Mouse (Mus musculus) heart, embryonic 16.5 days (tissue): Measurements from ENCODE around the gene Phlda3. TPM values are rescaled to one million over a fixed set of nuclear protein-coding genes. Genes with fewer than 3 reads are reported as not detected.

Experiments
- ATAC-seq: fragments of 200-750 bp; cut with Nextera tagmentation; replicated peaks from 2 replicates; pipeline ENCODE4 v1.8.0; 2017; ENCODE audit warnings: moderate number of reproducible peaks; ENCODE audit not compliant: insufficient read depth, low FRiP score; ENCODE audit errors: extremely low read depth
- H3K27ac ChIP-seq: fragments of 300-500 bp; sonication (generic); 2 replicates; pipeline ENCODE4 v1.5.1; 2014; ENCODE audit warnings: mild to moderate bottlenecking, low read length, control low read depth, moderate library complexity
- H3K27me3 ChIP-seq: fragments of 300-500 bp; sonication (generic); 2 replicates; pipeline ENCODE4 v1.6.1; 2014; ENCODE audit warnings: low read length, mixed read lengths; ENCODE audit not compliant: control insufficient read depth, insufficient read depth
- H3K36me3 ChIP-seq: fragments of 300-500 bp; sonication (generic); 2 replicates; pipeline ENCODE4 v1.6.1; 2014; ENCODE audit not compliant: control insufficient read depth, insufficient read depth
- H3K4me1 ChIP-seq: fragments of 300-500 bp; sonication (generic); 2 replicates; pipeline ENCODE4 v1.6.1; 2014; ENCODE audit warnings: low read length, mixed read lengths; ENCODE audit not compliant: control insufficient read depth, insufficient read depth
- H3K4me2 ChIP-seq: fragments of 300-500 bp; sonication (generic); 2 replicates; pipeline ENCODE4 v1.6.1; 2014; ENCODE audit warnings: low read depth, mild to moderate bottlenecking, control low read depth, low read length
- H3K4me3 ChIP-seq: fragments of 300-500 bp; sonication (generic); 2 replicates; pipeline ENCODE4 v1.5.1; 2014; ENCODE audit warnings: mild to moderate bottlenecking, control low read depth, low read length
- H3K9ac ChIP-seq: fragments of 300-500 bp; sonication (generic); 2 replicates; pipeline ENCODE4 v1.6.1; 2014; ENCODE audit warnings: low read length, control low read depth
- H3K9me3 ChIP-seq: fragments of 300-500 bp; sonication (generic); replicated peaks from 2 replicates; pipeline ENCODE4 v1.6.1; 2016; ENCODE audit warnings: low read length; ENCODE audit not compliant: control insufficient read depth
- WGBS: fragments of 180-500 bp; shearing (Covaris S2); extraction: QIAGEN DNeasy Blood & Tissue Kit; methylation state at CpG from one replicate; pipeline ENCODE4 v1.1.7; 2014; 5-methylcytosine and 5-hydroxymethylcytosine counted together
- polyA plus RNA-seq: library from polyadenylated mRNA; unstranded; fragments of >200 nt; fragmentation: Nextera tagmentation; extraction: Ambion mirVana; gene quantifications from 2 replicates; pipeline ENCODE4 v1.2.1, GENCODE M21; 2015

Gene Phlda3
- polyA plus RNA-seq, 1 experiment from 2014 or later, result 77.1 TPM

GRCm38 (mm10) chr1:135752737-135753348, 13.1 kb upstream of the Phlda3 start:
- H3K4me2 ChIP-seq, result no peak overlapping the region
- no peaks in the 10 kb centered on the region for H3K27me3 ChIP-seq
- H3K9me3 ChIP-seq, result no peaks in the 10 kb centered on the region
- H3K9ac ChIP-seq, result peak overlapping the region; percentile 3; the same call in 1 of the 2 replicates
- peaks cover 8% of the 10 kb centered on the region for H3K4me1 ChIP-seq
- H3K4me3 ChIP-seq, result no peak overlapping the region
- H3K27ac ChIP-seq, result peak overlapping the region; percentile 14; the same call in 1 of the 2 replicates
- WGBS, result 8% methylated on average over 10 of the region's 10 CpGs
- peak; percentile 95 for ATAC-seq
- H3K36me3 ChIP-seq, result peaks cover 26% of the 10 kb centered on the region

- no peaks in the 10 kb centered on the region for H3K27me3 ChIP-seq
- peak; percentile 18; the same call in 1 of the 2 replicates for ATAC-seq
- peaks cover 8% of the 10 kb centered on the region for H3K4me1 ChIP-seq
- WGBS, result 48% methylated on average over 9 of the region's 9 CpGs
- no peak overlapping the region for H3K9ac ChIP-seq
- H3K4me2 ChIP-seq, result no peak overlapping the region
- peaks cover 9% of the 10 kb centered on the region for H3K36me3 ChIP-seq
- H3K9me3 ChIP-seq, result no peaks in the 10 kb centered on the region
- no peak overlapping the region; the same call in 1 of the 2 replicates for H3K27ac ChIP-seq
- H3K4me3 ChIP-seq, result no peak overlapping the region
Observed at GRCm38 (mm10) chr1:135755287-135755686, 10.6 kb upstream of the Phlda3 start.

DNA sequence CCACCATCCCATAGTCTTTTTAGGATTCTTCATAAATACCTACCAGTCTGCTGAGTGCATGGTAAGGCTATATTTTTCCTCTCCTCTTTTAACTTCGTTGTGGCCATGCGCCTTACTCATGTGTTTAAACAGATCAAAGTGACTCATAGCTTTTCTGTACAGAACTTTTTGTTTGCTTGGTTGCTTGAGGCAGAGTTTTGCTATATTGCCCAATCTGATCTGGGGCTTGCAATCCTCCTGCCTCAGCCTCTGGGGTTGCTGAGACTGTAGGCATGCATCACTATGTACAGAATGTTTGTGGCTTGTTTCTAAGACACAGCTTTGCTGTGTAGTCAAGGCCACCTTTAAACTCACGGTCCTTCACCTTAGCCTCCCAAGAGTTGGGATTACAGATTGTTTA, 10.0 kb upstream of the Phlda3 start:
- no peaks in the 10 kb centered on the region for H3K9me3 ChIP-seq
- H3K4me2 ChIP-seq, result no peak overlapping the region
- WGBS, result 70% methylated on average over 3 of the region's 3 CpGs
- no peak overlapping the region for H3K4me3 ChIP-seq
- peaks cover 8% of the 10 kb centered on the region for H3K4me1 ChIP-seq
- H3K27me3 ChIP-seq, result no peaks in the 10 kb centered on the region
- 0 out of 2 replicates have a peak overlapping the region, but pooled peaks have one; percentile 9 for H3K27ac ChIP-seq
- no peak for ATAC-seq
- H3K9ac ChIP-seq, result no peak overlapping the region
- peaks cover 5% of the 10 kb centered on the region; the same call in 1 of the 2 replicates for H3K36me3 ChIP-seq

GRCm38 (mm10) chr1:135757287-135757686, 8.6 kb upstream of the Phlda3 start:
- Histone ChIP-seq H3K27me3 (no peaks in the 10 kb centered on the region), H3K4me2 (no peak overlapping the region), H3K4me3 (no peak overlapping the region), H3K9ac (no peak overlapping the region), H3K27ac (no peak overlapping the region), H3K36me3 (no peaks in the 10 kb centered on the region), H3K9me3 (no peaks in the 10 kb centered on the region), H3K4me1 (peaks cover 8% of the 10 kb centered on the region)
- no peak for ATAC-seq
- WGBS, result 53% methylated on average over 8 of the region's 8 CpGs

DNA sequence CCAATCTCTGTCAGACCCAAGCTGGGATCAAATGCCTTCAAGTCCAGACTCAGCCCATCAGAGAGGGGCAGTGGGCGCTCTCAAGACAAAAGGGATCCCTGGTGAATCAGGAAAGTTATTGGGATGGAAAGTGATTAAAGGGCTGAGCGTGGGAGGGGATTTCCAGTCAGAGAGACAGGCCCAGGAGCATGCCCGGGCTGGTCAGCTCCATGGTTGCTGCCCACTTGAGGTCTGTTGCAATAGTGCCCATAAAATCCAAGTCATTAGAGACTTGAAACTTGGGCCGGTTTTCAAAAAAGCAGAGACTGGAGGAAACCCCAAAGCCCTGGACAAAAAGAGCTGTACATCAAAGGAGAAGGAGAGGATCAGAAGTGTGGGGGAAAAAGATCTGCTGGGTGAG, 6.2 kb upstream of the Phlda3 start:
- 83% methylated on average over 4 of the region's 4 CpGs for WGBS
- no peak overlapping the region for H3K4me2 ChIP-seq
- peaks cover 17% of the 10 kb centered on the region for H3K4me1 ChIP-seq
- no peaks in the 10 kb centered on the region for H3K9me3 ChIP-seq
- no peaks in the 10 kb centered on the region for H3K27me3 ChIP-seq
- H3K27ac ChIP-seq, result no peak overlapping the region
- no peak overlapping the region for H3K4me3 ChIP-seq
- no peak overlapping the region for H3K9ac ChIP-seq
- H3K36me3 ChIP-seq, result no peaks in the 10 kb centered on the region
- ATAC-seq, result no peak

GRCm38 (mm10) chr1:135760216-135760615, 5.7 kb upstream of the Phlda3 start:
- Histone ChIP-seq H3K36me3 (no peaks in the 10 kb centered on the region), H3K27me3 (no peaks in the 10 kb centered on the region), H3K4me2 (no peak overlapping the region), H3K4me1 (peaks cover 21% of the 10 kb centered on the region), H3K4me3 (no peak overlapping the region), H3K27ac (no peak overlapping the region), H3K9me3 (no peaks in the 10 kb centered on the region), H3K9ac (no peak overlapping the region)
- WGBS, result 61% methylated on average over 8 of the region's 8 CpGs
- ATAC-seq, result no peak

DNA sequence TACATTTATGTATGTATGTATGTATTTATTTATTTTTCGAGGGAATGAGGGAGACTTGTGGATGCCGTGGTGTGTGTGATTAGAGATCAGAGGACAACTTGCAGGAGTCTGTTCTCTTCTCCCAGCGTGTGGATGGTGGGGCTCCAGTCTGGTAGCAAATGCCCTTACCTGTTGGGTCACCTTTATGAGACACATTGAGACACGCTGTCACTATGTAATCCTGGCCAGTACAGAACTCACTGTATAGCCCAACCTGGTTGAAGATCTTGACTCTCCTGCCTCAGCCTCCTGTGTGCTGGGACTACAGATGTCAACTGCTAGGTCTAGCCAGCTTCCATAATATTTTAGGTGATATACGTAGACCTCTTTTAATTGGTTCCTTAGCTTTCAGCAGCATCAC, 4.2 kb upstream of the Phlda3 start:
- peaks cover 27% of the 10 kb centered on the region for H3K4me1 ChIP-seq
- WGBS, result 86% methylated on average over 5 of the region's 5 CpGs
- no peak for ATAC-seq
- H3K9ac ChIP-seq, result no peak overlapping the region
- no peaks in the 10 kb centered on the region for H3K36me3 ChIP-seq
- no peak overlapping the region for H3K27ac ChIP-seq
- H3K27me3 ChIP-seq, result no peaks in the 10 kb centered on the region
- H3K9me3 ChIP-seq, result no peaks in the 10 kb centered on the region
- H3K4me2 ChIP-seq, result no peak overlapping the region
- H3K4me3 ChIP-seq, result no peak overlapping the region

DNA sequence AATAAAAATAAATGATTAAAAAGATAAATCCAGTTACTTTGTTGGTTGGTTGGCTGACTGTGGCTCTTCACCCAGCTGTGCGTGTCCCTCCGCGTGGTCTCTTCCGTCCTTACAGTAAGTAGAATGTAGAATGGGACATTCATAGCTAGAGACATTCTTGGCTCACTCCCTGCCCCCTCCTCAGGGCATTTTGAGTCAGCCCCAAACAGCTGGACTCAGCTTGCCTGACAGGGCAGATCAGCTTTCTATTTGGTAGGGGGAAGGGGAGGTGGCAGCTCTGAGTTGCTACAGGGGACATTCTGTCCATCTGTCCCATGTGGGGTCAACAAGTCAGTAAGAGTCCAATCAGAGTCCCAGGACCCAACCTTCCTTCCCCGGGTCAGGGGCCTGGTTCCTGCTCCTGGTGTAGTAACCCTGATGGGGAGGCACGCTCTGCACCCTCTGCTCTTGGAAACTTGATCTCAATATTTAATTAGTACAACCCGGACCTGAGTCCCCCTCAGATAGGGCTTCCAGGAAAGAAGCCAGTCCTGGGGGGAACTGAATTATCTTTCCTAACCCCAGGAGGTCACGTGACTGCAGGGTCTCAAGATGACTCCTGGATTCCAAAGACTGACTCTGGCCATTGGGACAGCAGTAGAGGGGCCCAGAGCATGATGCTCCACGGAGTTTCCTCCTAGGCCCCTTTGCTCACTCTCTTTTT, 2.3 kb upstream of the Phlda3 start:
- H3K4me3 ChIP-seq, result no peak overlapping the region
- H3K36me3 ChIP-seq, result peaks cover 2% of the 10 kb centered on the region; the same call in 1 of the 2 replicates
- peak overlapping the region; percentile 7 for H3K27ac ChIP-seq
- peaks cover 36% of the 10 kb centered on the region for H3K4me1 ChIP-seq
- ATAC-seq, result no peak
- H3K9me3 ChIP-seq, result no peaks in the 10 kb centered on the region
- H3K9ac ChIP-seq, result no peak overlapping the region
- no peak overlapping the region for H3K4me2 ChIP-seq
- H3K27me3 ChIP-seq, result no peaks in the 10 kb centered on the region
- WGBS, result 67% methylated on average over 9 of the region's 9 CpGs

GRCm38 (mm10) chr1:135764206-135764528, 1.8 kb upstream of the Phlda3 start:
- peaks cover 41% of the 10 kb centered on the region for H3K4me1 ChIP-seq
- WGBS, result 29% methylated on average over 2 of the region's 2 CpGs
- no peak overlapping the region for H3K4me3 ChIP-seq
- ATAC-seq, result no peak
- H3K9me3 ChIP-seq, result no peaks in the 10 kb centered on the region
- no peak overlapping the region for H3K9ac ChIP-seq
- H3K4me2 ChIP-seq, result no peak overlapping the region
- peaks cover 7% of the 10 kb centered on the region for H3K36me3 ChIP-seq
- no peak overlapping the region; the same call in 1 of the 2 replicates for H3K27ac ChIP-seq
- no peaks in the 10 kb centered on the region for H3K27me3 ChIP-seq
